Mouse (Mus musculus): ENCODE measurements at regions not wholly inside any gene's neighbourhood (a gene's known extent, or its start where the extent isn't known, plus 50 kb on each side); places are given as distances from the start of the nearest gene placed in this dataset.

- DNase-seq (ENCODE audit: low spot score), result no peak
These were observed 71.2 kb upstream of the Cdh4 start for GRCm38 (mm10) chr2:179370882-179371546.

- no peak for DNase-seq (ENCODE audit: low spot score)
These were observed 70.7 kb upstream of the Cdh4 start for GRCm38 (mm10) chr2:179371553-179371952.

- DNase-seq (ENCODE audit: low spot score), result no peak
These were observed 62.4 kb upstream of the Cdh4 start for GRCm38 (mm10) chr2:179379691-179380443.

GRCm38 (mm10) chr2:179380444-179380705 lies 61.9 kb upstream of the Cdh4 start:
- no peak for DNase-seq (ENCODE audit: low spot score)

- no peak for DNase-seq (ENCODE audit: low spot score)
These were observed 60.3 kb upstream of the Cdh4 start for GRCm38 (mm10) chr2:179381916-179382315.

GRCm38 (mm10) chr2:179382594-179382993 lies 59.6 kb upstream of the Cdh4 start:
- DNase-seq (ENCODE audit: low spot score), result no peak

- no peak for DNase-seq (ENCODE audit: low spot score)
These were observed 55.4 kb upstream of the Cdh4 start for GRCm38 (mm10) chr2:179386871-179387270.

- no peak for DNase-seq (ENCODE audit: low spot score)
These were observed 51.7 kb upstream of the Cdh4 start for GRCm38 (mm10) chr2:179390486-179390885.

- DNase-seq (ENCODE audit: low spot score), result no peak
These were observed 51.2 kb upstream of the Cdh4 start for GRCm38 (mm10) chr2:179390924-179391461.

Measured in testis, postnatal 14 days (tissue).